Mouse (Mus musculus): ENCODE results near the gene Ccdc174. TPM values are rescaled to one million over a fixed set of nuclear protein-coding genes. Genes with fewer than 3 reads are reported as not detected.

Gene Ccdc174
- polyA plus RNA-seq, 1 experiment from 2014 or later, result 47.3 TPM

DNA sequence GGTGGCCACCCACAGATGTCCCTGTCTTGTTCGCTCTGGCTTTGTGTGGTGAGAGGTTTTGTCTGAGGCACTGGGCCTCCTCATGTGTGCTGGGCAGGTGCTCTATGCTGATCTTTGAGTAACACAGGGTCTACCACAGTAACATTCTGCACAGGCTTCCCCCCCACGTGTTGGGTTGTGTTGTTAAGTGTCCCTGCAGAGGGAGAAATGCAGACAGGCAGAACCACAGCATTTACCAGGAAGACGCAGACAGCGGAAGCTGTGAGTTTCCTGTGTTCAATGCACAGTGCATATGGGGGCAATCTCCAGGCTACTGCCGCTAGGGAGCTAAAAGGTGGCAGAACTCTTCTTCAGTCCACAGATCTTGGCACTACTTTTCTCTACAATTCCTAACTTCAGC lies 13.3 kb upstream of the Ccdc174 start:
- 78% methylated on average over 5 of the region's 5 CpGs for WGBS
- H3K4me3 ChIP-seq (replicated peaks; ENCODE audit: low read depth, low read length), result no peak overlapping the region
- no peaks in the 10 kb centered on the region for H3K4me1 ChIP-seq (ENCODE audit: control insufficient read depth, insufficient read depth, low read length)
- H3K9me3 ChIP-seq (ENCODE audit: control insufficient read depth, low read length), result no peaks in the 10 kb centered on the region
- no peaks in the 10 kb centered on the region for H3K36me3 ChIP-seq (ENCODE audit: control insufficient read depth, insufficient read depth, low read length)
- H3K27me3 ChIP-seq (ENCODE audit: control insufficient read depth, insufficient read depth, low read length), result no peaks in the 10 kb centered on the region
- no peak overlapping the region for H3K27ac ChIP-seq (replicated peaks; ENCODE audit: low read depth, low read length)
- H3K9ac ChIP-seq (replicated peaks; ENCODE audit: low read length), result no peak overlapping the region
- H3K4me2 ChIP-seq (ENCODE audit: low read length), result no peak overlapping the region
- ATAC-seq (ENCODE audit: low FRiP score, low TSS enrichment), result no peak
- DNase-seq, result no peak

DNA sequence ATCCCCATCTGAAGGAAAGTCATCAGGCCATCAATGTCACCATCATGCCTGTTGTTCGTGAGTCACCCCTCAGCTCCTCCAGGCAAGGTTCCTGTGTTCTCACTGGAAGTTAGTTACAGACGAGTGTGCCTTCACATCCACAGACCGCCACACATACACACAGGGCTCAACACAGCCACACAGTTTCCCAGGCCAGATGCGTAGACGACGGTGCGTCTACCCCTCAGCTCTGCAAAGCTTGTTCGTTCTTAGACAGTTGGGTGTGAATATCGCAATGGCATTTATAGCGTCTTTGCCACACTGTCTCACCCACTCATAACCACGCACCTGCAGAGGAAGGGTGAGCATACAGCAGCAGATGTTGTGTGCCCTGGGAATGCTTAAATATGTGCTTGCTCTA lies 12.3 kb upstream of the Ccdc174 start:
- WGBS, result 92% methylated on average over 11 of the region's 11 CpGs
- no peaks in the 10 kb centered on the region for H3K36me3 ChIP-seq (ENCODE audit: control insufficient read depth, insufficient read depth, low read length)
- no peak overlapping the region for H3K9ac ChIP-seq (replicated peaks; ENCODE audit: low read length)
- ATAC-seq (ENCODE audit: low FRiP score, low TSS enrichment), result no peak
- no peak overlapping the region for H3K27ac ChIP-seq (replicated peaks; ENCODE audit: low read depth, low read length)
- no peaks in the 10 kb centered on the region for H3K9me3 ChIP-seq (ENCODE audit: control insufficient read depth, low read length)
- no peaks in the 10 kb centered on the region for H3K4me1 ChIP-seq (ENCODE audit: control insufficient read depth, insufficient read depth, low read length)
- no peak overlapping the region for H3K4me3 ChIP-seq (replicated peaks; ENCODE audit: low read depth, low read length)
- no peaks in the 10 kb centered on the region for H3K27me3 ChIP-seq (ENCODE audit: control insufficient read depth, insufficient read depth, low read length)
- DNase-seq, result no peak
- no peak overlapping the region for H3K4me2 ChIP-seq (ENCODE audit: low read length)

DNA sequence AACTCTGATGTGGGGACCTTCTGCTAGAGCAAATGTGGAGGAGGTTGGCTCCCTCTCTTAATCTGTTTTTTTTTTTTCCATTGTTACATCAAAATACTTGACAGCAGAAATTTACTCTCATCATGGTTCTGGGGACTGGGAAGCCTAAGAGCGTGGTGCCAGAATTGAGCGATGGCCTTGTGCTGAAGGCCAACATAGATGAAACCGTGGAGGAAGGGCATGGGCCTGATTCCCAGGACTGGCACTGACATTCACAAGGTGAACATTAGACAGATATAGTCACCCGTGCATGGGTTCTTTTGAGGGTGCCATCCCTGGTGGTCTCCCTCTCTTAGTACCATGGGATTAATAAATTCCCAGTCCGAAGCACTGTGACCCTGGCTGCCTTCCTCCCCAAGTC lies 9.8 kb upstream of the Ccdc174 start:
- no peak overlapping the region for H3K9ac ChIP-seq (replicated peaks; ENCODE audit: low read length)
- no peak overlapping the region for H3K27ac ChIP-seq (replicated peaks; ENCODE audit: low read depth, low read length)
- no peaks in the 10 kb centered on the region for H3K4me1 ChIP-seq (ENCODE audit: control insufficient read depth, insufficient read depth, low read length)
- ATAC-seq (ENCODE audit: low FRiP score, low TSS enrichment) (no peak), DNase-seq (no peak)
- 89% methylated on average over 5 of the region's 5 CpGs for WGBS
- no peaks in the 10 kb centered on the region for H3K27me3 ChIP-seq (ENCODE audit: control insufficient read depth, insufficient read depth, low read length)
- no peaks in the 10 kb centered on the region for H3K36me3 ChIP-seq (ENCODE audit: control insufficient read depth, insufficient read depth, low read length)
- no peak overlapping the region for H3K4me3 ChIP-seq (replicated peaks; ENCODE audit: low read depth, low read length)
- no peaks in the 10 kb centered on the region for H3K9me3 ChIP-seq (ENCODE audit: control insufficient read depth, low read length)
- H3K4me2 ChIP-seq (ENCODE audit: low read length), result no peak overlapping the region

DNA sequence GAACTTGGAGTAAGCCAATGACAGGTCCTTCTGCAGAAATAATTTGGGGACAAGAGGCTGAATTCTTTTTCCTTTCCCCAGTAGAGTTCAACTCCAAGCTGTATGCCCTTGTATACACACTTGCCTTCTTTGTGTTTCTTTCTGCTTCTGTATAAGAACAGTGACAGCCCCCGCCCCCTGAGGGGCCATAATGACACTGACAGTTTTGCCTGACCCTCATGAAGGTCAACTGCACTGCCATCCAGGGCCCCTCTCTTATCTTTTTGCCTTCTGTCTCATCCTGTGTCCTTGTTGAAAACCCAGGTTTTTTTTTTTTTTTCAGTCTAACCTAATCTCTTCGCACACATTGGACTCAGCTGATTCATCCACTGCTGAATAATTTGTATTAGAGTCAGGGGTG lies 5.1 kb upstream of the Ccdc174 start:
- Histone ChIP-seq H3K4me2 (ENCODE audit: low read length) (no peak overlapping the region), H3K27me3 (ENCODE audit: control insufficient read depth, insufficient read depth, low read length) (no peaks in the 10 kb centered on the region), H3K27ac (replicated peaks; ENCODE audit: low read depth, low read length) (no peak overlapping the region), H3K9ac (replicated peaks; ENCODE audit: low read length) (no peak overlapping the region), H3K4me3 (replicated peaks; ENCODE audit: low read depth, low read length) (no peak overlapping the region), H3K36me3 (ENCODE audit: control insufficient read depth, insufficient read depth, low read length) (no peaks in the 10 kb centered on the region), H3K4me1 (ENCODE audit: control insufficient read depth, insufficient read depth, low read length) (no peaks in the 10 kb centered on the region), H3K9me3 (ENCODE audit: control insufficient read depth, low read length) (no peaks in the 10 kb centered on the region)
- ATAC-seq (ENCODE audit: low FRiP score, low TSS enrichment) (no peak), DNase-seq (no peak)
- 59% methylated on average over 2 of the region's 2 CpGs for WGBS

DNA sequence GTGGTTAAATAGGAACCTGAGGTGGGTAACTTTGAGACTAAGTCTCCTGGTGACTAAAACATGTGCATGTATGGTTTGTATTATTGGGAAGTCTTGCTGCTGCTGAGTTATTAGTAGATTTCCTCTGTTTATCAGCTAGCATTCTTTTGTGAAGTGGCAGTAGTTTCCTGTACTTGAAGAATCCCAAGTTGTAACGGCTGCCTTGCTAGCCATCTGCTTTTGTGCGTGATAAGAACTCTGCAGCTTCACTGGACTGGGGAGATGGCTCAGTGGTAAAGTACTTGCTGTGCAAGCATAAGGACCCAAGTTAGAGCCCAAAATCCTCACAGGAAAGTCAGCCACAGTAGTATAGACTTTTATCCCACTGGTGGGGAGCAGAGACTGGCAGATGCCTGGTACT lies 6.0 kb downstream of the Ccdc174 start:
- WGBS, result 93% methylated on average over 2 of the region's 2 CpGs

DNA sequence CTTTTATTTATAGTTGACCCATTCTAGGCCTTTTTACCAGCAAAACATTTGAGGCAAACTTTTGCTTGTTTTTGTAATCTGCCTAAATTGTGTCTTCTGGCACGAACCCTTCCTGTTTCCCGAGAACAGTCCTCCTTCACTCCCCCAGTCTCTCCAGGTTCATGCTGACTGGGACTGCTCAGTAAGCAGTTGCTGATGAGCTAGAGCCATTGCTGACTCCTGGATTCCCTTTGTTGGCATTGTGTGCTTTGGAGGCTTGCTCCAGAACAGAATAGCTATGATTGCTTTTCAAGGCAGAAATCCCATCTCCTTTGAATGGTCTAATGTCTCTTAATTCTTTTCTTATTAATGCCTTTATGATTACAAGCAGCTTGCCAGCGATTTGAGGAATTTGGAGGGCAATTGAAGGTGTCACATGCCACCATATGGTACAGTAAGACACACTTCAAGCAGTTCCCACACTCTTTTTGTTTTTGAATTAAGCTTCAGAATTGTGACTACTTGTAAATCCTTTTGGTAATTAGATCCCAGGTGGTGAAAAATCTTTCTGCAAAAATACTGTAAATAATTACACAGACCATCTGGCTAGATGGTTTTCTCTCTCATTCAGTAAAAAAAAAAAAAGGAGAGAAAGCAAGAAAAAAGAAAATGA lies 11.5 kb downstream of the Ccdc174 start:
- H3K4me3 ChIP-seq (replicated peaks; ENCODE audit: low read depth, low read length), result no peak overlapping the region
- DNase-seq (no peak), ATAC-seq (ENCODE audit: low FRiP score, low TSS enrichment) (no peak)
- no peak overlapping the region for H3K4me2 ChIP-seq (ENCODE audit: low read length)
- no peak overlapping the region for H3K9ac ChIP-seq (replicated peaks; ENCODE audit: low read length)
- 86% methylated on average over 3 of the region's 3 CpGs for WGBS
- H3K27me3 ChIP-seq (ENCODE audit: control insufficient read depth, insufficient read depth, low read length), result no peaks in the 10 kb centered on the region
- H3K9me3 ChIP-seq (ENCODE audit: control insufficient read depth, low read length), result no peaks in the 10 kb centered on the region
- no peak overlapping the region for H3K27ac ChIP-seq (replicated peaks; ENCODE audit: low read depth, low read length)
- H3K36me3 ChIP-seq (ENCODE audit: control insufficient read depth, insufficient read depth, low read length), result peaks cover 90% of the 10 kb centered on the region
- no peaks in the 10 kb centered on the region for H3K4me1 ChIP-seq (ENCODE audit: control insufficient read depth, insufficient read depth, low read length)

More for the DNA sequence above, 6.0 kb downstream of the Ccdc174 start:
- H3K36me3 ChIP-seq (ENCODE audit: control insufficient read depth, insufficient read depth, low read length), result peaks cover 78% of the 10 kb centered on the region
- H3K4me3 ChIP-seq (replicated peaks; ENCODE audit: low read depth, low read length), result no peak overlapping the region
- DNase-seq (no peak), ATAC-seq (ENCODE audit: low FRiP score, low TSS enrichment) (no peak)
- no peak overlapping the region for H3K4me2 ChIP-seq (ENCODE audit: low read length)
- H3K27me3 ChIP-seq (ENCODE audit: control insufficient read depth, insufficient read depth, low read length), result no peaks in the 10 kb centered on the region
- no peak overlapping the region for H3K9ac ChIP-seq (replicated peaks; ENCODE audit: low read length)
- peaks cover 2% of the 10 kb centered on the region for H3K4me1 ChIP-seq (ENCODE audit: control insufficient read depth, insufficient read depth, low read length)
- no peak overlapping the region for H3K27ac ChIP-seq (replicated peaks; ENCODE audit: low read depth, low read length)
- H3K9me3 ChIP-seq (ENCODE audit: control insufficient read depth, low read length), result no peaks in the 10 kb centered on the region

DNA sequence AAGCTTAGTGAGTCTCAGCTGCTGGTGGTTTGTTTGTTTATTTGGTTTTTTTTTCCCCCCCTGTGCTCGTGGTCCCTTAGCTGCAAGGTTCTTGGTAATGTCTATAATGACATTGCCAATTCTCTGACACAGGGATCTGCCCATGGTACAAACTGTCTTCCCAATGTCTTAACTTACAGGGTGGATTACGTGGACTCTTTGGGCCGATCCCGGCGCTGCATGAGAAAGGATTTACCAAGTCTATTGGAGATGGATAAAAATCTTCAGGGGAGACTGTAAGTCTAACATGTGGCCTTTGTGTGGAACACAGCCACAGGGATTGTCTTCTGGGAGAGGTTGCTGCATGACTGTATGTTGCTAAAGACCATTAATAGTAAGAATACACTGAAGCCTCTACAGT lies 12.8 kb downstream of the Ccdc174 start:
- no peak for ATAC-seq (ENCODE audit: low FRiP score, low TSS enrichment)
- H3K9ac ChIP-seq (replicated peaks; ENCODE audit: low read length), result no peak overlapping the region
- H3K9me3 ChIP-seq (ENCODE audit: control insufficient read depth, low read length), result no peaks in the 10 kb centered on the region
- no peak overlapping the region for H3K4me2 ChIP-seq (ENCODE audit: low read length)
- no peak for DNase-seq
- 94% methylated on average over 5 of the region's 5 CpGs for WGBS
- H3K27me3 ChIP-seq (ENCODE audit: control insufficient read depth, insufficient read depth, low read length), result no peaks in the 10 kb centered on the region
- peaks cover 90% of the 10 kb centered on the region for H3K36me3 ChIP-seq (ENCODE audit: control insufficient read depth, insufficient read depth, low read length)
- no peak overlapping the region for H3K27ac ChIP-seq (replicated peaks; ENCODE audit: low read depth, low read length)
- no peaks in the 10 kb centered on the region for H3K4me1 ChIP-seq (ENCODE audit: control insufficient read depth, insufficient read depth, low read length)
- H3K4me3 ChIP-seq (replicated peaks; ENCODE audit: low read depth, low read length), result no peak overlapping the region

DNA sequence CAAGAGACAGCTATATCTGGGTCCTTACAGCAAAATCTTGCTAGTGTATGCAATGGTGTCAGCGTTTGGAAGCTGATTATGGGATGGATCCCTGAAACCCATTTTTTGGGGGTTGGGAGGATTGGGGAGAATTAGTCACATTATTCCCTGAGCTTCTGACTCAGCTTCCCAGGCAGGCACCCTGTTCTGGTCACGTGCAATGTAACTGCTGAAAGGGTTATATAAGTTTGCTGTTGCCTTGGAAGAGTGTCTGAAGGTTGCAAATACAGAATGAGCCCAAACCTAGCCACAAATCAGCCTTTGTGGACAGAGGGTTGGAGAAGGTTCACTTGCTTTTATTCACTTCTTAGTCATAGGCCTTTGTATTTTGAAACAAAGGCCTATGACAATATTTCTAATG lies 13.9 kb downstream of the Ccdc174 start:
- peaks cover 89% of the 10 kb centered on the region for H3K36me3 ChIP-seq (ENCODE audit: control insufficient read depth, insufficient read depth, low read length)
- no peak for ATAC-seq (ENCODE audit: low FRiP score, low TSS enrichment)
- WGBS, result 90% methylated on average over 2 of the region's 2 CpGs

DNA sequence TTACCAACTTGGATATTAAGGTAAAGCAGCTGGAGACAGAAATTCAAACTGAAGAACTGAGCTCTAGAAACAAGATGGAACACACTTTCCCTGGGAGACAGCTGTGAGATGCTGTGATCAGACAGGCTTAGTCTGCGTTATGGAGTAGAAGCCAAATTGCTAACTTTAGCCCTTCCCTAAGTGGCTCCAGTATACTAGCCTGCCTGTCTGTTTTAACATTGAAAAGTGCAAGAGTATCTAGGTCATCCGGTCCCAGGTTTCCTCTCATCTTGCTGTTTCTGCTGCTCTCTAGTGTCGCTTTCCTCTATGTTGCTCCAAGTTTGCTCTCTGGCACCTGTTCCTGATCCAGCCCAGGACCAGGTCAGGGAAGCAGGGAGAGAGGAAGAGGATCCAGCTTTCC lies 18.9 kb downstream of the Ccdc174 start:
- H3K9me3 ChIP-seq (ENCODE audit: control insufficient read depth, low read length), result no peaks in the 10 kb centered on the region
- H3K4me3 ChIP-seq (replicated peaks; ENCODE audit: low read depth, low read length), result no peak overlapping the region
- H3K9ac ChIP-seq (replicated peaks; ENCODE audit: low read length), result no peak overlapping the region
- H3K27me3 ChIP-seq (ENCODE audit: control insufficient read depth, insufficient read depth, low read length), result no peaks in the 10 kb centered on the region
- ATAC-seq (ENCODE audit: low FRiP score, low TSS enrichment), result no peak
- no peak for DNase-seq
- whole genome bisulfite sequencing, result 91% methylated on average over 3 of the region's 3 CpGs
- H3K4me2 ChIP-seq (ENCODE audit: low read length), result no peak overlapping the region
- H3K4me1 ChIP-seq (ENCODE audit: control insufficient read depth, insufficient read depth, low read length), result no peaks in the 10 kb centered on the region
- peaks cover 94% of the 10 kb centered on the region for H3K36me3 ChIP-seq (ENCODE audit: control insufficient read depth, insufficient read depth, low read length)
- no peak overlapping the region for H3K27ac ChIP-seq (replicated peaks; ENCODE audit: low read depth, low read length)

More for the DNA sequence above, 13.9 kb downstream of the Ccdc174 start:
- no peak for DNase-seq
- no peak overlapping the region for H3K4me3 ChIP-seq (replicated peaks; ENCODE audit: low read depth, low read length)
- H3K27me3 ChIP-seq (ENCODE audit: control insufficient read depth, insufficient read depth, low read length), result no peaks in the 10 kb centered on the region
- H3K27ac ChIP-seq (replicated peaks; ENCODE audit: low read depth, low read length), result no peak overlapping the region
- H3K4me2 ChIP-seq (ENCODE audit: low read length), result no peak overlapping the region
- H3K4me1 ChIP-seq (ENCODE audit: control insufficient read depth, insufficient read depth, low read length), result no peaks in the 10 kb centered on the region
- no peaks in the 10 kb centered on the region for H3K9me3 ChIP-seq (ENCODE audit: control insufficient read depth, low read length)
- H3K9ac ChIP-seq (replicated peaks; ENCODE audit: low read length), result no peak overlapping the region
